Mouse (Mus musculus) limb, embryonic 11.5 days (tissue): ENCODE data around the gene Rptor. TPM values are rescaled to one million over a fixed set of nuclear protein-coding genes. Genes with fewer than 3 reads are reported as not detected.

Source experiments
- ATAC-seq: fragments of 200-750 bp; cut with Nextera tagmentation; 2 replicates; pipeline ENCODE4 v1.8.0; 2017; ENCODE audit warnings: low read depth; ENCODE audit not compliant: insufficient number of reproducible peaks, low FRiP score, low TSS enrichment
- DNase-seq: peaks from one replicate; pipeline ENCODE4 v3.0.0-alpha.2; 2015; ENCODE audit warnings: low spot score
- H3K27ac ChIP-seq: fragments of 300-500 bp; sonication (generic); replicated peaks from 2 replicates; pipeline ENCODE4 v1.5.1; 2014; ENCODE audit warnings: low read depth, mild to moderate bottlenecking, low read length
- H3K27me3 ChIP-seq: fragments of 300-500 bp; sonication (generic); 2 replicates; pipeline ENCODE4 v1.6.1; 2014; ENCODE audit warnings: mild to moderate bottlenecking, low read length, mixed read lengths; ENCODE audit not compliant: control insufficient read depth, insufficient read depth
- H3K36me3 ChIP-seq: fragments of 300-500 bp; sonication (generic); 2 replicates; pipeline ENCODE4 v1.6.1; 2014; ENCODE audit warnings: mild to moderate bottlenecking, low read length, moderate library complexity, mixed read lengths; ENCODE audit not compliant: control insufficient read depth, insufficient read depth
- H3K4me1 ChIP-seq: fragments of 300-500 bp; sonication (generic); 2 replicates; pipeline ENCODE4 v1.6.1; 2014; ENCODE audit warnings: low read length, mixed read lengths; ENCODE audit not compliant: control insufficient read depth, insufficient read depth
- H3K4me2 ChIP-seq: fragments of 300-500 bp; sonication (generic); 2 replicates; pipeline ENCODE4 v1.6.1; 2014; ENCODE audit warnings: low read depth, mild to moderate bottlenecking, moderate library complexity; ENCODE audit not compliant: severe bottlenecking
- H3K4me3 ChIP-seq: fragments of 300-500 bp; sonication (generic); 2 replicates; pipeline ENCODE4 v1.5.1; 2014; ENCODE audit warnings: low read depth, low read length
- H3K9ac ChIP-seq: fragments of 300-500 bp; sonication (generic); 2 replicates; pipeline ENCODE4 v1.6.1; 2014; ENCODE audit warnings: mild to moderate bottlenecking, low read length
- H3K9me3 ChIP-seq: fragments of 300-500 bp; sonication (generic); 2 replicates; pipeline ENCODE4 v1.6.1; 2016; ENCODE audit warnings: low read length; ENCODE audit not compliant: control insufficient read depth
- WGBS: fragments of 180-500 bp; shearing (Covaris S2); extraction: QIAGEN DNeasy Blood & Tissue Kit; methylation state at CpG from one replicate; pipeline ENCODE4 v1.1.7; 2014; 5-methylcytosine and 5-hydroxymethylcytosine counted together
- polyA plus RNA-seq: library from polyadenylated mRNA; unstranded; fragments of >200 nt; fragmentation: Nextera tagmentation; extraction: Ambion mirVana; gene quantifications from 2 replicates; pipeline ENCODE4 v1.2.1, GENCODE M21; 2014

Rptor gene
- polyA plus RNA-seq, 1 experiment from 2014 or later, result 13.8 TPM

DNA sequence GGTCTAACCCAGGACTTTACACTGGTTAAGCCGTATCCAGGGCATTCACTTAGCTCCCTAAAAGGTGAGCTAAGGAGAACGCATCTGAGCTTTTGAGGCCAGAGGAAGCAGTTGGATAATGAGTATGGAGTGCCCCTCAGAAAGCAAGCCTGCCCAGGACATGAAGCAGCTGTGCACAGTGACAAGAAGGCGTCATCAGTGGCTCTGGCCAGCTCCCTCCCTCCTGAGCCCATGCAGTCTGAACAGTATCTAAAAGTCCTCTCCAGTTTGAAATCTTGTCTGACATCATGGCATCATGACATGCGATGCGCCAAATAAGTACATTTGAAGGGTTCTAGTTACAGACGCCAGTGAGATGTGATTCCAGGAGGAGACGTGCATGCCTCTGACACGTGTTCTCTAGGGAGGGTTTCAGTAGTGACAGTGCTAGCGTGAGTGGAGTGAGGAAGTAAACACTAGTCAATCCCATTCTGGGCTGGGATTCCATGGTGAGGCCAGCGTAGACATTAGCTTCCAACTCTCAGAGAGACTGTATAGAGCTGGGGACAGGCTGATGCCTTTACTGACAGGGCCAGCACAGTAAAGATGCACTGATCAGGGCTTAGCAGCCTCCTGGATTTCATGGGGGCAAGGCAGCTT is 202.5 kb downstream of the Rptor start:
- Histone ChIP-seq H3K27ac (no peak overlapping the region), H3K9ac (no peak overlapping the region), H3K4me1 (peaks cover 29% of the 10 kb centered on the region), H3K9me3 (no peaks in the 10 kb centered on the region), H3K4me2 (no peak overlapping the region), H3K36me3 (no peaks in the 10 kb centered on the region), H3K27me3 (no peaks in the 10 kb centered on the region), H3K4me3 (no peak overlapping the region)
- 92% methylated on average over 10 of the region's 10 CpGs for WGBS
- DNase-seq, result no peak
- no peak for ATAC-seq

DNA sequence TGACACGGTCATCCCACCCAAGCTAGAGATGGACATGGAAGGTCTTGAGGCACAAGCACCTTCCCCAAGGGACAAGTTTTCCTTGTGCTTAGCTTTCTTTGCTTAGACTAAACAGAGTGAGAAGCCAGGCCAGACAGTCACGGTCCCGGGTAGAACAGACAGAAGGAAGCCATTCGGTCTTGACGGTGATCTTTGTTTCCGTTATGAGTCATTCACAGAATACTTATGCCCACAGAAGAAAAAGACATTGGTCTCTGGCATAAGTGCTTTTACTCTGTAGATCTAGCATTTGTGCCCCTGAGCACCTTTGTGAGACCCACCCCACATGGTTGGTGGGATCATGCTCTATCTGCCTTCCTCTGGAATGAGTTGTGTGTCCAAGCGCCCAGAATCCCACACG is 203.8 kb downstream of the Rptor start:
- H3K27me3 ChIP-seq, result no peaks in the 10 kb centered on the region
- H3K4me3 ChIP-seq, result no peak overlapping the region
- no peaks in the 10 kb centered on the region for H3K36me3 ChIP-seq
- no peak overlapping the region for H3K9ac ChIP-seq
- ATAC-seq, result no peak
- H3K4me2 ChIP-seq, result no peak overlapping the region
- DNase-seq, result no peak
- no peaks in the 10 kb centered on the region for H3K9me3 ChIP-seq
- 93% methylated on average over 8 of the region's 8 CpGs for WGBS
- H3K4me1 ChIP-seq, result peaks cover 33% of the 10 kb centered on the region
- no peak overlapping the region for H3K27ac ChIP-seq

DNA sequence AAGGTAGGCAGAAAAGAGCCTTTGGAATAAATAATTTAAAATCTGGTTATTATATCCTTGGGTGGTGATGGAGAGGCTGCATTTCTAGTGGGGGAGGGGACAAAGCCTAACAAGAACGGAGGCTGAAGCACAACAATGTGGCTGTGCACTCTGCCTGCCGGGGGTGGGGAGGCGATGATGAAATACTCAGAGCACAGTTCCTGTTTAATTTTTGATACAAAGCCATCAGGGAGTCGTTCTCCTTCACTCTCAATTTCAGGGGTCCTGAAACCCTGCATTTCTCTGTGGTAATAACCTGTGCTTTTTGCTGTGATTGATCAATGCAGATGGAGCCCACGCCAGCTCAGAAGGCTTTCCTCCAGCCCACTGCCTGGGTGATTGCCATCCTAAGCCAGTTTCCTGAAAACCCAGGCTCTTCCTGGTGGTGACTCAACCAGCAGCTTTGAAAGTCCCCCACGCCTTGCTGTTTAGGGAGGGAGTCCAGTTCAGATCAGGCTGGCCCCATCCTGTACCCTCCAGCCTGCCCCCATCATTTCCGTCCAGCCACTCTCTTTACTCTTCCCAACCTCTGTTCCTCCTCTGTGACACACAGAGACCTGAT is 204.8 kb downstream of the Rptor start:
- no peak overlapping the region for H3K9ac ChIP-seq
- 79% methylated on average over 7 of the region's 7 CpGs for WGBS

DNA sequence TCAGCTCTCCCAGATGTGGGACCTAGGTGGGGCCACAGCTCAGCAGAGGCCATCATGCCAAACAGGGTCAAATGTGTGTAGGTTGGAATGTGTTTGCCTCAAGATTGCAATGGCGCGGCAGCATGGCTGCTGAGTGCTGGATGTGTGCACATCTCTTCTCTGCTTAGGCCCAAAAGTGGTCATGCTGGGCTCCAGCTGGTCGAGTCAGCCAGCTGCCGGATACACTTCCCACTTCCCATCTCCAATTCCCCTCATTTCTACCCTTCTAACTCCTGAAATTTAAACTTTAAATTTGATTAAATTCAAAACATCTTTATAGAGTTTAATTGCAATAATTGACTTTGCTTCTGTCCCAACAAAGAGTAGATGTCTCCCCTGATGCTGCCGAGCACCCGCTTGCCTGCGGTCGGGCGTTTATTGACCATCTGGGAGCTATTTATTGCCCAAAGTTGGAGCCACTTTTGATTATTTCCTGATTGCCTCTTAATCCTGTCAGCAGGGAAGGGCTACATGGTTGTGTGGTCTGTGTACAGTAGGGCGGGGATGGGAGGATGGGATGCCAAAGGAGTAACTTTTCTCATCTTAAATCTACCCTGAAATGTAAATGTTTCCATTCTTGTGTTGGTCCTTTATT is 206.1 kb downstream of the Rptor start:
- no peaks in the 10 kb centered on the region for H3K36me3 ChIP-seq
- H3K4me2 ChIP-seq, result no peak overlapping the region
- no peaks in the 10 kb centered on the region for H3K9me3 ChIP-seq
- no peaks in the 10 kb centered on the region for H3K27me3 ChIP-seq
- no peak overlapping the region for H3K4me3 ChIP-seq
- no peak overlapping the region for H3K9ac ChIP-seq
- DNase-seq, result peak; percentile 64
- H3K27ac ChIP-seq, result 0 out of 2 replicates have a peak overlapping the region, but pooled peaks have one; percentile 23
- ATAC-seq, result no peak
- 30% methylated on average over 10 of the region's 10 CpGs for WGBS
- H3K4me1 ChIP-seq, result peaks cover 33% of the 10 kb centered on the region

More for the DNA sequence above, 204.8 kb downstream of the Rptor start:
- Histone ChIP-seq H3K27ac (no peak overlapping the region), H3K4me1 (peaks cover 33% of the 10 kb centered on the region), H3K36me3 (no peaks in the 10 kb centered on the region), H3K27me3 (no peaks in the 10 kb centered on the region), H3K9me3 (no peaks in the 10 kb centered on the region), H3K4me3 (no peak overlapping the region), H3K4me2 (no peak overlapping the region)
- DNase-seq, result no peak
- no peak for ATAC-seq

DNA sequence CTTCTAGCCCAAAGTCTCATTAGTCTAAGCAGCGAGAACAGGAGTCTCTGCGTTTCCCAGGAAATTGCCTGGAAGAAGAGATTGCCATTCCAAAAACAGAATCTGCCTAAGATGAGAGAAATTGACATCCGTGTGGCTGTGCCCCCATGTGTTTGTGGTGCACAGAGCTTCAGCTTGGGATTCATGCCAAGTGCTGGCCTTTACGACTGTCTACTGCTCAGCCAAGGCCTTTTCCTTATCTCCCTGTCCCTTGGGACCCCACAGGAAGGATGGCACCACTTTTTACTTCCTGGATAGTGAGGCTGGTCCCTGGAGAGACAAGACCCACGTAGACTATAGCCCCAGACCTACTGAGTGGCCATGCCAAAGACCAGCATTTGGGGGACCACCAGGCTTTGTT is 206.6 kb downstream of the Rptor start:
- H3K9me3 ChIP-seq, result no peaks in the 10 kb centered on the region
- no peak overlapping the region for H3K9ac ChIP-seq
- ATAC-seq (no peak), DNase-seq (no peak)
- peaks cover 33% of the 10 kb centered on the region for H3K4me1 ChIP-seq
- H3K4me2 ChIP-seq, result no peak overlapping the region
- H3K27me3 ChIP-seq, result no peaks in the 10 kb centered on the region
- H3K36me3 ChIP-seq, result no peaks in the 10 kb centered on the region
- WGBS, result 58% methylated on average over 5 of the region's 5 CpGs
- no peak overlapping the region for H3K27ac ChIP-seq
- no peak overlapping the region for H3K4me3 ChIP-seq

DNA sequence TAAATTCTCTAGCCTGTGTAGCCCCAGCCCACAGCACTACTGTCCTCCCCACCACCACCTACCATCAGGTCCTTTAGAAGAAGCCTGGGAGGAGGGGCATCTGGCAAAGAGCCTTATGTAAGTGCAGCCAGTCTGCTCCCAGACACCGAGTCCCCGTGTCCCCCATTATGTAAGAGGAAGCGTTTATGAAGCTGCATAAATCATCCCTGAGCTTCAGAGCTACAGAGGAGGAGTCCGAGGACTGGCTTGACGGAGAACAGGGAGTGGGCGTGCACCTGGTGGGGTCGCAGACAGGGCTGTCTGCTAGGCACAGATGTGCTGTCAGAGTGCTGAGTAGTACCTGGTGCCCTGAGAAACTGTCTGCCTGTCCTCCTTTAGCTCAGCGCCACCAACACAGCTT is 208.3 kb downstream of the Rptor start:
- Histone ChIP-seq H3K4me1 (peaks cover 33% of the 10 kb centered on the region), H3K36me3 (no peaks in the 10 kb centered on the region)

DNA sequence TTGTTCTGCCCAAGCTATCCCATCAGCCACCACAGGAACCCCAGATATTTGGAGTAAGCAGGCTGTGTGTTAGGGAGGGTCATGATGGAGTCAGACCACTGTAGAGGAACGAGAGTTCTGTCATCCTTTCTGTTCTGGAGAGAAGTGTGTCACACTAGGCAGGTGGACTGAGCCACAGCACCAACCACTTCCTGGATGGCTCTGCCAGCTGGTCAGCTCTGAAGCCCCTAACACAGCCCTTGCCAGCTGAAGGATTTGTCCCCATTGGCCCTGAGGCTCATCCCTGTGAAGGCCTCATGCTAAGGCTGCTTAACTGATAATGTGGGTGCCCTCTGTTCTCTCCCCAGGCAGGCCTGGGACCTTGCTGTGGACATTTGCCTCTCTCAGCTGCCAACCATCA is 208.9 kb downstream of the Rptor start:
- Histone ChIP-seq H3K9ac (no peak overlapping the region), H3K27ac (no peak overlapping the region), H3K4me1 (peaks cover 33% of the 10 kb centered on the region), H3K9me3 (no peaks in the 10 kb centered on the region), H3K4me2 (no peak overlapping the region), H3K4me3 (no peak overlapping the region), H3K27me3 (no peaks in the 10 kb centered on the region), H3K36me3 (no peaks in the 10 kb centered on the region)
- ATAC-seq (no peak), DNase-seq (no peak)
- WGBS, result 88% methylated on average over 1 of the region's 1 CpGs

More for the DNA sequence above, 208.3 kb downstream of the Rptor start:
- H3K27ac ChIP-seq, result no peak overlapping the region
- no peak overlapping the region for H3K4me2 ChIP-seq
- ATAC-seq, result peak; percentile 58; the same call in 1 of the 2 replicates
- DNase-seq, result peak; percentile 40
- WGBS, result 39% methylated on average over 8 of the region's 8 CpGs
- no peaks in the 10 kb centered on the region for H3K27me3 ChIP-seq
- H3K9me3 ChIP-seq, result no peaks in the 10 kb centered on the region
- H3K4me3 ChIP-seq, result no peak overlapping the region
- no peak overlapping the region for H3K9ac ChIP-seq

DNA sequence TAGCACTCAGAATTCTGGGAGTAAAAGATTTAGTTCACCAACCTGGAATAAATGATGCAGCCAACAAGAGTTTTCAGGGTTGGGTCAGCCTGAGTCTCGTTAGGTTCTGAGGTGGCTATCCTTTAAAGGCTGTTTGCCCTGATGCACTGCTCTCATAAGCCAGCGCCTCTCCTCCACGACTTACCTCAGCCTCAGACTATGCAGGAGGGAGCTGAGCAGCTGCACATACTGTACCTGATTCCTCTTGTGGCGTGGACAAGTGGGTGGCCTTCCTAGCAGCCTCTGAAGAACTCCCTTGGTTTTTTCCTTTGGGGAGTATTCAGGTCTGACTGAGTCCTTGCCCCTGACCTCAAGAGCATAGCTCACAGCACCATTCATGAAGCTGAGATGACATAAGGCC is 209.4 kb downstream of the Rptor start:
- ATAC-seq, result no peak
- Histone ChIP-seq H3K27me3 (no peaks in the 10 kb centered on the region), H3K4me2 (no peak overlapping the region), H3K9ac (no peak overlapping the region), H3K27ac (no peak overlapping the region), H3K36me3 (no peaks in the 10 kb centered on the region), H3K4me1 (peaks cover 31% of the 10 kb centered on the region), H3K4me3 (no peak overlapping the region), H3K9me3 (no peaks in the 10 kb centered on the region)
- WGBS, result 91% methylated on average over 4 of the region's 4 CpGs
- DNase-seq, result no peak
